Mouse (Mus musculus) lung, embryonic 16.5 days (tissue): Measurements from ENCODE around the gene Mplkip. TPM values are rescaled to one million over a fixed set of nuclear protein-coding genes. Genes with fewer than 3 reads are reported as not detected.

Experiments
- ATAC-seq: fragments of 200-750 bp; cut with Nextera tagmentation; 2 replicates; pipeline ENCODE4 v1.8.0; 2017; ENCODE audit warnings: low read depth, mild to moderate bottlenecking, moderate library complexity
- H3K27ac ChIP-seq: fragments of 300-500 bp; sonication (generic); 2 replicates; pipeline ENCODE4 v1.5.1; 2014; ENCODE audit warnings: mild to moderate bottlenecking, control low read depth, low read length
- H3K27me3 ChIP-seq: fragments of 300-500 bp; sonication (generic); 2 replicates; pipeline ENCODE4 v1.6.1; 2014; ENCODE audit warnings: low read depth, low read length, mixed read lengths; ENCODE audit not compliant: control insufficient read depth, insufficient read depth
- H3K36me3 ChIP-seq: fragments of 300-500 bp; sonication (generic); 2 replicates; pipeline ENCODE4 v1.6.1; 2014; ENCODE audit warnings: low read length; ENCODE audit not compliant: control insufficient read depth, insufficient read depth
- H3K4me1 ChIP-seq: fragments of 300-500 bp; sonication (generic); replicated peaks from 2 replicates; pipeline ENCODE4 v1.6.1; 2014; ENCODE audit warnings: low read length, mixed read lengths; ENCODE audit not compliant: control insufficient read depth, insufficient read depth
- H3K4me2 ChIP-seq: fragments of 300-500 bp; sonication (generic); 2 replicates; pipeline ENCODE4 v1.6.1; 2014; ENCODE audit warnings: low read depth, low read length, control low read depth
- H3K4me3 ChIP-seq: fragments of 300-500 bp; sonication (generic); 2 replicates; pipeline ENCODE4 v1.5.1; 2014; ENCODE audit warnings: mild to moderate bottlenecking, low read length, control low read depth
- H3K9ac ChIP-seq: fragments of 300-500 bp; sonication (generic); 2 replicates; pipeline ENCODE4 v1.6.1; 2014; ENCODE audit warnings: low read length, control low read depth
- H3K9me3 ChIP-seq: fragments of 300-500 bp; sonication (generic); 2 replicates; pipeline ENCODE4 v1.6.1; 2016; ENCODE audit warnings: low read length; ENCODE audit not compliant: control insufficient read depth
- WGBS: fragments of 180-500 bp; shearing (Covaris S2); extraction: QIAGEN DNeasy Blood & Tissue Kit; methylation state at CpG from one replicate; pipeline ENCODE4 v1.1.7; 2014; 5-methylcytosine and 5-hydroxymethylcytosine counted together
- polyA plus RNA-seq: library from polyadenylated mRNA; unstranded; fragments of >200 nt; fragmentation: Nextera tagmentation; extraction: Ambion mirVana; gene quantifications from 2 replicates; pipeline ENCODE4 v1.2.1, GENCODE M21; 2015

Mplkip gene
- polyA plus RNA-seq: 42.3 and 47.9 TPM in 2 replicates

- no peaks in the 10 kb centered on the region for H3K9me3 ChIP-seq
- peak; percentile 98 for ATAC-seq
- H3K4me2 ChIP-seq: peak within 1 kb of the TSS; percentile 81
- WGBS: under 1% methylated on average over 65 of the region's 66 CpGs
- peaks cover 10% of the 10 kb centered on the region; the same call in 1 of the 2 replicates for H3K4me1 ChIP-seq
- peak within 1 kb of the TSS; percentile 89 for H3K27ac ChIP-seq
- peak within 1 kb of the TSS; percentile 93 for H3K9ac ChIP-seq
- H3K36me3 ChIP-seq: no peaks in the 10 kb centered on the region
- no peaks in the 10 kb centered on the region for H3K27me3 ChIP-seq
- H3K4me3 ChIP-seq: peak within 1 kb of the TSS; percentile 80
These were observed at the start of gene Mplkip, which contains the start of gene Sugct for GRCm38 (mm10) chr13:17694911-17695699. Gene Mplkip, plus strand, starts transcription at chr13:17695192. Gene Sugct, minus strand, starts transcription at chr13:17695553.

DNA sequence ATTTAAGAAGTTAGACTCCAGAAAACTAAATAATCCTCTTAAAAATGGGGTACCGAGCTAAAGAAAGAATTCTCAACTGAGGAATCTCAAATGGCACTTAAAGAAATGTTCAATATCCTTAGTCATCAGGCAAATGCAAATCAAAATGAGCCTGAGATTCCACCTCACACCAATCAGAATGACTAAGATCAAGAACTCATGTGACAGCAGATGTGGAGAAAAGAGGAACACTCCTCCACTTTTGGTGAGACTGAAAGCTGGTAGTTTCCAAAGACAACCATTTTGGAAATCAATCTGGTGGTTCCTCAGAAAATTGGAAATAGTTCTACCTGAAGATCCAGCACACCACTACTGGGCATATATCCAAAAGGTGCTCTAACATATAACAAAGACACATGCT lies 27.6 kb upstream of the Mplkip start:
- Histone ChIP-seq H3K27me3 (no peaks in the 10 kb centered on the region), H3K4me3 (no peak overlapping the region), H3K9ac (no peak overlapping the region), H3K36me3 (no peaks in the 10 kb centered on the region), H3K27ac (no peak overlapping the region), H3K9me3 (no peaks in the 10 kb centered on the region), H3K4me2 (no peak overlapping the region), H3K4me1 (no peaks in the 10 kb centered on the region)
- ATAC-seq: no peak
- WGBS: 63% methylated on average over 1 of the region's 1 CpGs

DNA sequence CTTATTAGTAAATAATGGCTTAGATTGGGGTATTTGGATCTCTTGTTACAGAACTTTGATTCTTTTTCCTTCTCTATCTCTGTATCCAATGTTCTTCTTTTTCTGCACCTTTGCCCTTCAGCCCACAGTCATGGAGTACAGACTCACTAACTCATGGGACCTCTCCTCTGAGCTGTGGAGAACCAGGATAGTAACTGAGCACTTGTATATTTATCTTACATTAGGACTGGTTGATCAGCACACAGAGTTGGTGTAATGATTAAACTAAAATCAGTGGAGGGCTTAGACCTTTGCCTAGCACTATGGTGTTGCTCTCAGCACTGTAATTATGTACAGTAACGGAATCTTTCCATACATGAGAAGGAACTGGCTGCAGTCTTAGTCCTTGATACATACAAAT lies 23.9 kb upstream of the Mplkip start:
- no peaks in the 10 kb centered on the region for H3K4me1 ChIP-seq
- no peaks in the 10 kb centered on the region for H3K27me3 ChIP-seq
- H3K9me3 ChIP-seq: no peaks in the 10 kb centered on the region
- no peak for ATAC-seq
- WGBS: 48% methylated on average over 1 of the region's 1 CpGs
- H3K36me3 ChIP-seq: no peaks in the 10 kb centered on the region
- H3K9ac ChIP-seq: no peak overlapping the region
- no peak overlapping the region for H3K27ac ChIP-seq
- H3K4me3 ChIP-seq: no peak overlapping the region
- H3K4me2 ChIP-seq: no peak overlapping the region

DNA sequence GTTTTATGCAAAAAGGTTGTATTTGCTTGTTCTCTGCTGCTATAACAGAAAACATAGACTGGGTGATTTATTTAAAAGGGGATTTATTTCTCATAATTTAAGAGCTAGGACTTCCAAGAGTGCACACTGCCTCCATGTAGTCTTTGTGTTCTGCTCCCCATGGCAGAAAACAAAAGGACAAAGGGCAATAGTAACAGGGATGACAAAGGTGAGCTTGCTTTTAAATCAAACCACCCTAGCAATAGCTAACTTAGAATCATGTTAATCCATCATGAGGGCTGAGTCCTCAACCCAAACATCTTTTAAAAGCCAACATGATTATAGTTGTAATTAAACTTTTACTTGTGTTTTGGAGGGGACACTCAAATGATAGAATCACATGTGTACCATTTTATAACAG lies 5.5 kb upstream of the Mplkip start:
- Histone ChIP-seq H3K36me3 (no peaks in the 10 kb centered on the region), H3K4me2 (no peak overlapping the region), H3K9me3 (no peaks in the 10 kb centered on the region), H3K4me1 (peaks cover 4% of the 10 kb centered on the region; the same call in 1 of the 2 replicates), H3K27me3 (no peaks in the 10 kb centered on the region), H3K9ac (no peak overlapping the region), H3K27ac (no peak overlapping the region), H3K4me3 (no peak overlapping the region)
- no peak for ATAC-seq

- Histone ChIP-seq H3K9me3 (no peaks in the 10 kb centered on the region), H3K36me3 (no peaks in the 10 kb centered on the region), H3K4me1 (peaks cover 4% of the 10 kb centered on the region; the same call in 1 of the 2 replicates), H3K4me2 (no peak overlapping the region), H3K9ac (no peak overlapping the region), H3K27me3 (no peaks in the 10 kb centered on the region), H3K4me3 (no peak overlapping the region), H3K27ac (no peak overlapping the region)
- ATAC-seq: no peak
These were observed 4.3 kb upstream of the Mplkip start for GRCm38 (mm10) chr13:17690686-17691085.

GRCm38 (mm10) chr13:17691436-17691835 lies 3.6 kb upstream of the Mplkip start:
- Histone ChIP-seq H3K4me3 (no peak overlapping the region), H3K9me3 (no peaks in the 10 kb centered on the region), H3K36me3 (no peaks in the 10 kb centered on the region), H3K27ac (peak overlapping the region; percentile 43), H3K4me2 (no peak overlapping the region), H3K9ac (no peak overlapping the region), H3K27me3 (no peaks in the 10 kb centered on the region), H3K4me1 (peaks cover 4% of the 10 kb centered on the region; the same call in 1 of the 2 replicates)
- WGBS: 31% methylated on average over 1 of the region's 1 CpGs
- ATAC-seq: no peak

DNA sequence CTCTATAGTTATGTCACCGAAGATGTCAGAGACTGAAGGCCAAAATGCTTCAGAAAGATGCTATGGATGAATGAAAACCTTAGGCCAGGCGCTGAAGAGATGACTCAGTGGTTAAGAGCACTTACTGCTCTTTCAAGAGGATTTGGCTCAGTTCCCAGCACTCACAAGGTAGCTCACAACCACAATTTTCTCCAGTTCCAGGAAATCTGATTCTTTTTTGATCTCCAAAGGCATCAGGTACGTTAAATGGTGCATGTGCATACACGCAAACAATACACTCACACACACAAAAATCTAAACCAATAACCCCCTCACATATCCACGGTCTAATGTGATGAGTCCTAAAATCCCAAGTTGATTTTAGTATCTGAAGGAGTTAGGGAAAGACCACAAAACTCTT lies 1.2 kb upstream of the Mplkip start:
- peak overlapping the region; percentile 73 for H3K4me2 ChIP-seq
- H3K27ac ChIP-seq: peak overlapping the region; percentile 46; the same call in 1 of the 2 replicates
- no peaks in the 10 kb centered on the region for H3K9me3 ChIP-seq
- peaks cover 10% of the 10 kb centered on the region; the same call in 1 of the 2 replicates for H3K4me1 ChIP-seq
- 50% methylated on average over 5 of the region's 5 CpGs for WGBS
- H3K9ac ChIP-seq: no peak overlapping the region
- no peaks in the 10 kb centered on the region for H3K27me3 ChIP-seq
- peak overlapping the region; percentile 72 for H3K4me3 ChIP-seq
- no peaks in the 10 kb centered on the region for H3K36me3 ChIP-seq
- ATAC-seq: no peak

DNA sequence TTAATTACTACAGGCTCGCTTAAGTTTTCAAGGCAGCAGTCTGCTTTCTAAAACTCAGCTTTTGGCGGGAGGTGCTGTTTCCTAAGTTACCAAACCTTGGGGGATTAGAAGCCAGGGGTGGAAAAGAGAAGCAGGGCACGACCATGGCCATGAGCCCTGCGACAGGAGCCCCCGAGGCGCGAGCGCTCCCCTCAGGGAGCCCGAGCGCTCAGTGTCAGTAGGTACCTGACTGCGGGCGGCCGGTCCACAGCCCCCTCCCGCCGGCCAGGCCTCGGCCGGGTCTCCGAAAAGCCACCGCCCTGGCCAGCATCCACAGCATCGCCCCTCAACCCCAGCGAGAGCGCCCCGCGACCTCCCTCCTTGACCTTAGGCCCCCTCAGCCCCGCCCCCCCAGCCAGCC lies 578 bp upstream of the Mplkip start:
- ATAC-seq: peak; percentile 72
- Histone ChIP-seq H3K4me1 (peaks cover 10% of the 10 kb centered on the region; the same call in 1 of the 2 replicates), H3K4me3 (peak overlapping the region; percentile 72), H3K36me3 (no peaks in the 10 kb centered on the region), H3K9ac (peak overlapping the region; percentile 77), H3K27ac (peak overlapping the region; percentile 87), H3K9me3 (no peaks in the 10 kb centered on the region), H3K27me3 (no peaks in the 10 kb centered on the region), H3K4me2 (peak overlapping the region; percentile 73)
- under 1% methylated on average over 15 of the region's 25 CpGs for WGBS

DNA sequence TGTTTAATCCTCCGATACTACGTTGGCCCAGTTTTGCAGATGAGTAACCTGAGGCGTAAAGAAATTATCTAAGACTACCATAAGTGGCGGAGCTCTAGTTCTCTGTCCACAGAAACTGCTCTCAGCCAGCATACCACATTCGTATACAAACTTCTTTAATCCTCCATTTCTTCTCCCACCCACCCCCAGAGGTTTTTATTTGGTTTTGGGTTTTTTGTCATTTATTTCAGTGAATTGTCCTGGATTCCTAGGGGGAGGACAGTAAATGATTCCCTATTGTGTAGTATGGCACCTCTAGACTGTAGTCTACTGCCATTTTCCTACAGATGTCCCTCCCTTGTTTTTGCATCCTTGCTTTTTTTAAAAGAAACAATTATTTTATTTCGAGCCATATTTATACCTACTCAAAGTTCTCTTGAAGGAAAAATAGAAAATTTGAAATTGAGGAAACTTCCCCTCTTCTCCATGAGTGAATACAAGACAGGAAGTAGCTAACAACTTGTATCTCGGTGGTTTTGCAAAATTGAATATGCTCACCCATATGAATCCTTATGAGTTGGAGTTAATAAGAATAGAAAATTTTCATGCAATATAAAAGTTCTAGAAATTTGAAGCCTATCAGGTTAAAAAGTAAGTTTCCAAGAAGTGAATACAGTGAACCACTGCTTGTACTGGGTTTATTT lies 1.0 kb downstream of the Mplkip start:
- 5% methylated on average over 7 of the region's 7 CpGs for WGBS
- Histone ChIP-seq H3K9me3 (no peaks in the 10 kb centered on the region), H3K4me3 (peak overlapping the region; percentile 80), H3K36me3 (no peaks in the 10 kb centered on the region), H3K27me3 (no peaks in the 10 kb centered on the region), H3K4me2 (peak overlapping the region; percentile 81), H3K27ac (peak overlapping the region; percentile 89), H3K9ac (peak overlapping the region; percentile 93), H3K4me1 (peaks cover 10% of the 10 kb centered on the region; the same call in 1 of the 2 replicates)
- ATAC-seq: no peak
